Mouse (Mus musculus): ENCODE results near the gene Tmpo. TPM values are rescaled to one million over a fixed set of nuclear protein-coding genes. Genes with fewer than 3 reads are reported as not detected.

Gene Tmpo
- total RNA-seq, 2 experiments from 2014 or later: 56.9 to 66.7 TPM

GRCm38 (mm10) chr10:91128551-91129160 is 52.5 kb downstream of the Tmpo start:
- intact Hi-C loops (cut with DNase I; ENCODE audit: low total_unique reads): no loop called here
- no peak for DNase-seq

GRCm38 (mm10) chr10:91127395-91127794 is 53.7 kb downstream of the Tmpo start:
- no peak for DNase-seq
- intact Hi-C loops (cut with DNase I; ENCODE audit: low total_unique reads): no loop called here

GRCm38 (mm10) chr10:91126618-91127355 is 54.3 kb downstream of the Tmpo start:
- intact Hi-C loops (cut with DNase I; ENCODE audit: low total_unique reads): no loop called here
- no peak for DNase-seq

- DNase-seq: peak; percentile 98
- intact Hi-C loops (cut with DNase I; ENCODE audit: low total_unique reads): no loop called here
Observed at GRCm38 (mm10) chr10:91123828-91124822, 57.0 kb downstream of the Tmpo start, which contains the start of gene Slc25a3. Gene Slc25a3 (minus strand): TSS chr10:91124059.

GRCm38 (mm10) chr10:91123281-91123827 is 57.8 kb downstream of the Tmpo start:
- intact Hi-C loops (cut with DNase I; ENCODE audit: low total_unique reads): no loop called here
- peak; percentile 62 for DNase-seq

- DNase-seq: no peak
- intact Hi-C loops (cut with DNase I; ENCODE audit: low total_unique reads): no loop called here
Observed at GRCm38 (mm10) chr10:91122646-91123045, 58.5 kb downstream of the Tmpo start.

- DNase-seq: no peak
- intact Hi-C loops (cut with DNase I; ENCODE audit: low total_unique reads): no loop called here
Observed at GRCm38 (mm10) chr10:91116958-91117357, 64.2 kb downstream of the Tmpo start.

GRCm38 (mm10) chr10:91109841-91110240 is 71.3 kb downstream of the Tmpo start:
- intact Hi-C loops (cut with DNase I; ENCODE audit: low total_unique reads): no loop called here
- no peak for DNase-seq

GRCm38 (mm10) chr10:91105981-91106380 is 75.1 kb downstream of the Tmpo start:
- intact Hi-C loops (cut with DNase I; ENCODE audit: low total_unique reads): no loop called here
- DNase-seq: no peak

- intact Hi-C loops (cut with DNase I; ENCODE audit: low total_unique reads): no loop called here
- DNase-seq: no peak
Observed at GRCm38 (mm10) chr10:91102799-91103590, 78.1 kb downstream of the Tmpo start.

- intact Hi-C loops (cut with DNase I; ENCODE audit: low total_unique reads): no loop called here
- no peak for DNase-seq
Observed at GRCm38 (mm10) chr10:91101936-91102335, 79.2 kb downstream of the Tmpo start.

- intact Hi-C loops (cut with DNase I; ENCODE audit: low total_unique reads): no loop called here
Observed at GRCm38 (mm10) chr10:91100101-91100500, 81.0 kb downstream of the Tmpo start.

GRCm38 (mm10) chr10:91098056-91098455 is 83.1 kb downstream of the Tmpo start:
- intact Hi-C loops (cut with DNase I; ENCODE audit: low total_unique reads): no loop called here
- no peak for DNase-seq

More at GRCm38 (mm10) chr10:91100101-91100500, 81.0 kb downstream of the Tmpo start:
- no peak for DNase-seq

Other genes starting within 250 kb of the Tmpo start
- gene Apaf1, start 98.5 kb downstream of the Tmpo start, total RNA-seq (2021): 1 to 10 TPM; 5.8 TPM
- gene Ikbip, start 98.4 kb downstream of the Tmpo start, total RNA-seq (2021): 10 to 100 TPM; 16.2 to 18.2 TPM
- 1,000 to 10,000 TPM in 1 of 2 experiments, 100 to 1,000 TPM in 1; 888 to 1,041 TPM for gene Slc25a3, start 57.3 kb downstream of the Tmpo start, total RNA-seq (2021)